Comparison of ENCODE assay signal across 14 mouse cellular contexts in the genomic region with DNA sequence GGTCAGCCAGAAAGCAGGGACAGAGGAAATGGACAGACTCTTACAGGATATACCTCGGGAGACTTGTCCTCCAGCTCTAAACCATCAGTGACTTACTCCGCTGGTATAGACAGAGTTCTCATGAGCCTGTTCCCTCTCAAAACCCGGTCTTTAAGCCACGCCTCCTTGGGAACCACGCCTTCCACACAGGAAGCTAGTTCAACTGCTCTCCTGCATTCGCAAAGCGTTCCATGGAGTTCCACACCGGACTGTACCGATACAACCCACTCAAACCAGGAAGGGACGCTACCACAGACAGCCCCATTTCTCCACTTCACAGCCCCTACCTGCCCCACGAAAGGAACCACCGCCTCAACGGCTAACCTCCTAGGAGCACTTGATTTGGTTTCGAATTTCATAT.
"Had no signal": no experiment of that assay in that cellular context is flagged by ENCODE, and none has a peak within 500 bp of the region (broad histone marks: within the 10 kb centered on the region; RNA-seq: fewer than 3 reads in every experiment).

No protein-coding gene starts in this region.

- H3K4me3 ChIP-seq: limb, embryonic 13.5 days; liver, embryonic 15.5 days; midbrain, embryonic 10.5 days; myocyte; neural tube, embryonic 15.5 days had no signal

- H3K4me1 ChIP-seq: limb, embryonic 13.5 days; liver, embryonic 15.5 days had no signal

- DNase-seq: kidney, adult 11 months; kidney, postnatal 10 days; left cerebral cortex, postnatal 4 days; lung, postnatal 4 days; midbrain, embryonic 14.5 days; right cerebral cortex, adult 18-20 months; thymus, adult 2 months; thymus, postnatal 25 days had no signal

- H3K36me3 ChIP-seq: limb, embryonic 13.5 days; liver, embryonic 15.5 days; midbrain, embryonic 10.5 days; neural tube, embryonic 15.5 days had no signal

- H3K27ac ChIP-seq: limb, embryonic 13.5 days; liver, embryonic 15.5 days; midbrain, embryonic 10.5 days; neural tube, embryonic 15.5 days; stomach, postnatal 0 days had no signal

- H3K27me3 ChIP-seq: limb, embryonic 13.5 days; neural tube, embryonic 15.5 days had no signal
